Mouse (Mus musculus) forebrain, embryonic 12.5 days (tissue): ENCODE data around the gene Sox6. TPM values are rescaled to one million over a fixed set of nuclear protein-coding genes. Genes with fewer than 3 reads are reported as not detected.

Source experiments
- ATAC-seq: fragments of 200-750 bp; cut with Nextera tagmentation; 2 replicates; pipeline ENCODE4 v1.8.0; 2017; ENCODE audit warnings: moderate TSS enrichment; ENCODE audit not compliant: low FRiP score
- H3K27ac ChIP-seq: fragments of 300-500 bp; sonication (generic); 2 replicates; pipeline ENCODE4 v1.5.1; 2016; ENCODE audit warnings: mild to moderate bottlenecking
- H3K27me3 ChIP-seq: fragments of 300-500 bp; sonication (generic); 2 replicates; pipeline ENCODE4 v1.6.1; 2016; ENCODE audit warnings: mild to moderate bottlenecking
- H3K36me3 ChIP-seq: fragments of 300-500 bp; sonication (generic); replicated peaks from 2 replicates; pipeline ENCODE4 v1.6.1; 2016; ENCODE audit warnings: mild to moderate bottlenecking
- H3K4me1 ChIP-seq: fragments of 300-500 bp; sonication (generic); 2 replicates; pipeline ENCODE4 v1.6.1; 2016
- H3K4me2 ChIP-seq: fragments of 300-500 bp; sonication (generic); 2 replicates; pipeline ENCODE4 v1.6.1; 2016; ENCODE audit warnings: mild to moderate bottlenecking, moderate library complexity
- H3K4me3 ChIP-seq: fragments of 300-500 bp; sonication (generic); replicated peaks from 2 replicates; pipeline ENCODE4 v1.5.1; 2016; ENCODE audit warnings: mild to moderate bottlenecking
- H3K9ac ChIP-seq: fragments of 300-500 bp; sonication (generic); 2 replicates; pipeline ENCODE4 v1.6.1; 2016; ENCODE audit warnings: mild to moderate bottlenecking
- H3K9me3 ChIP-seq: fragments of 300-500 bp; sonication (generic); 2 replicates; pipeline ENCODE4 v1.6.1; 2016
- WGBS: fragments of 180-500 bp; shearing (Covaris S2); methylation state at CpG from one replicate; pipeline ENCODE4 v1.1.7; 2016; 5-methylcytosine and 5-hydroxymethylcytosine counted together
- polyA plus RNA-seq: library from polyadenylated mRNA; unstranded; fragments of >200 nt; fragmentation: Nextera tagmentation; extraction: Ambion mirVana; gene quantifications from 2 replicates; pipeline ENCODE4 v1.2.1, GENCODE M21; 2016

The Sox6 gene
- polyA plus RNA-seq, 1 experiment from 2014 or later, result 138 TPM

DNA sequence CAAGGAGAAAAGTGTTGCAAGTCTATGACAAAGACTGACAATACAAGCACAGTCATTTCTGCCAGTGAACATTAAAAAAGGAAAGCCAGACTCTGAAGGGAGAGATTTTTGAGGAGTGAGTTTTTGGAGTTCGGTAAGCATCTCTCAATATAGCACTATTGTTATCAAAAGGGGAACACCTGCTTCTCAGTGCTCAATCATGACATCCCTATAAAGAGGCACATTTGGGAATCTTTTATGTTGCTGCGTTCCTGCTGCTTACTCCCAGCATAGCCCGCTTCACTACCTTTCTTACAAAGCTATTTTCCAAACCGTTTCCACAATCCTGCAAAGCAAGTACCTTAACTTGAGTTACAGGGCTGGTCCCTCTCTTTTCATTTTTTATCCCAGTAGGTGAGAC is 488.9 kb downstream of the Sox6 start:
- H3K27ac ChIP-seq, result no peak overlapping the region
- no peak overlapping the region for H3K4me3 ChIP-seq
- no peak overlapping the region for H3K9ac ChIP-seq
- H3K9me3 ChIP-seq, result no peaks in the 10 kb centered on the region
- no peak overlapping the region for H3K4me2 ChIP-seq
- 85% methylated on average over 4 of the region's 4 CpGs for WGBS
- no peaks in the 10 kb centered on the region for H3K4me1 ChIP-seq
- no peaks in the 10 kb centered on the region for H3K27me3 ChIP-seq
- no peak for ATAC-seq
- 0 out of 2 replicates have a peak, but pooled peaks cover 2% of the 10 kb centered on the region for H3K36me3 ChIP-seq

DNA sequence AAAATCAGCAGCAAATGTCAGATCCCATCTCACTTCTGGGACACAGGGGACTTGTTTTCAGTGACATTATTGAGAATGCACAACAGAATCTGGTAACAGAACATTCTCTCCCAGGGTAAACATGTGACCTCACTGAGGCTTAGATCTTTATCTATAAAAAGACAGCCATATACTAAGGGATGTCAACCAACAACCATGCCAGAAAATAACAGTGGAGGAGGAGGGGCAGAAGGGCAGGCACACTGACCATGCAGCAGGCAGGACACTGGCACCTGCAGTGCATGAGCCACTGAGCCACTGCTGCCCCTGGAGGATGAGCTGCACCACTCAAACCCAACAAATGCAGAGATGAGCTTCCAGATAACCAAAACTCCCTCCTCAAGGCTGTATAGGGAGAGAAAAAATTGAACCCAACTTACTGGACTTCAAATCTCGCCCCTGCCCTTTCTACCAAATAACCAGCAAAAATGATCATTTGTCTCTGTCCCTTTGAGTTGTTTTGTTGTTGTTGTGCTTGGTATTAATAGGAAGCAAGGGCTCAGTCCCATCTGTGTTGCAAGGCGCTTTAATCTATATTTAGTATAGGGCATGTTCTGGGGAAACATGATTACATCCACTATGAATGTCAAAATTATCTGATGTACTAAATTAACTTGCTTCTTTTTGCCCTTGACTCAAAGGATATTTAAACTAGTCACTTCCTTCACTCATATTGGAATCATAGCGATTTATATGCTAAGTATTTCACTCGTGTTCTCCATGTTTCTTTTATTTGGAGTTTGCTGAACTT is 492.8 kb downstream of the Sox6 start:
- H3K4me2 ChIP-seq, result no peak overlapping the region
- no peak for ATAC-seq

DNA sequence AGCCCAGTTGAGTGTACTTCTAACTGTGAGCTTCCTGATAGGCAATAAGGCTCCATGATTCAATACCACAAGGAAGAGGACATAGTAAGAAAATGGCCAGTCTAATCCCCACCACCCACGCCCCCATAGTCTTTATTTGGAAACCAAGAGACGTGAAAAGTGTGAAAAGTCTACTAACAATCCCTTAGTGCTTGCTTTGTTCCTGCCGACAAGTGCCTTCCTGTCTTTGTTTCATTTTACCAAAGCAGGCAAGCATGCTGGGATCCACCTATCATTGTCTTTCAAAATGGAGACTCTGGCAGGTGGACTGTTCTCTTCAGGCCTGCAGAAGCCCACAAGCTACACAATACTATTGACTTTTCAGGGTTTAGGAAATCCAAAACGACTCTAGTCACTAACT is 495.0 kb downstream of the Sox6 start:
- Histone ChIP-seq H3K4me2 (no peak overlapping the region), H3K36me3 (peaks cover 24% of the 10 kb centered on the region), H3K4me1 (peaks cover 4% of the 10 kb centered on the region; the same call in 1 of the 2 replicates), H3K9ac (no peak overlapping the region), H3K4me3 (no peak overlapping the region), H3K9me3 (no peaks in the 10 kb centered on the region), H3K27me3 (no peaks in the 10 kb centered on the region), H3K27ac (no peak overlapping the region)
- ATAC-seq, result no peak
- 56% methylated on average over 4 of the region's 4 CpGs for WGBS

More for the DNA sequence above, 492.8 kb downstream of the Sox6 start:
- peaks cover 23% of the 10 kb centered on the region for H3K36me3 ChIP-seq
- H3K9ac ChIP-seq, result no peak overlapping the region
- whole genome bisulfite sequencing, result 94% methylated on average over 4 of the region's 4 CpGs
- no peaks in the 10 kb centered on the region for H3K9me3 ChIP-seq
- H3K4me3 ChIP-seq, result no peak overlapping the region
- H3K4me1 ChIP-seq, result peaks cover 4% of the 10 kb centered on the region; the same call in 1 of the 2 replicates
- H3K27me3 ChIP-seq, result no peaks in the 10 kb centered on the region
- H3K27ac ChIP-seq, result no peak overlapping the region

DNA sequence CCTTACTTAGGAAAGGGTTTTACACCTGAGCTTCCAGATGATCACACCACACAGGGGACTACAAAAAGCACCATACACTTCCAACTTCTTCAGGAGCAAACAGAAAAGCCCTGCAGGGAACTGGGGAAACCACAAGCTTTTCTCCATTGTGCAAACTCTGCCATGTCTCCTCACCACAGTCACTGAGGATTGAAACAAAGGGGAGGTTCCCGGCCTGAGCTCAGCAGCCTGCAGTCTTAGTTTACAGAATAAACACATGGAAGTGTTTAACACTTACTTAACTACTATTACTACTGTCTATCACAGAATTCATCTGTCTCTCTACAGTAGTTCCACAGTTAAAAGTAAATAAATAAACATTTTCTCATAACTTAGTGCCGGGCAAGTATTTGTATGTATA is 498.3 kb downstream of the Sox6 start:
- 46% methylated on average over 2 of the region's 2 CpGs for WGBS
- peaks cover 33% of the 10 kb centered on the region for H3K36me3 ChIP-seq
- no peak overlapping the region for H3K4me2 ChIP-seq
- H3K4me3 ChIP-seq, result no peak overlapping the region
- no peak overlapping the region for H3K9ac ChIP-seq
- H3K27me3 ChIP-seq, result no peaks in the 10 kb centered on the region
- no peak overlapping the region for H3K27ac ChIP-seq
- ATAC-seq, result no peak
- no peaks in the 10 kb centered on the region for H3K9me3 ChIP-seq
- peaks cover 11% of the 10 kb centered on the region for H3K4me1 ChIP-seq

DNA sequence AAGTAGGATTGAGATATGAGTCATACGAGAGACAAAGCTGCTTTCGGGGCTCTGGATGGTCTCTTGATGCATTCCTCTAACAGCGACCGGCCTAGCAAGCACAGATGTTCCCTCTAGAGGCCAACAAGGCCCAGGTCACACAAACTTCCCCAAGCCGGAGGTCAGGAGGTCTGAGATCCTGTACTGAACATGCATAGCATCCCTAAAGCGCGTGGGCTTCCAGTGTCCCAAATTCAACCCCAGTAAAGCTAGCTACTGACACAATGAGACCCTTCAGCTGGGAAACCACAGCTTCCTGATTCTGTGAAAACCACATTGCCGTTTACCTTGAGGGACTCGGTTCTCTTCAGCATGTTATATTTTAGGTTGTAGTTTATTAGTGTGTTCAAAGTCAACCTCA is 499.6 kb downstream of the Sox6 start:
- Histone ChIP-seq H3K27me3 (no peaks in the 10 kb centered on the region), H3K27ac (no peak overlapping the region), H3K36me3 (peaks cover 33% of the 10 kb centered on the region), H3K9me3 (no peaks in the 10 kb centered on the region), H3K4me2 (no peak overlapping the region), H3K4me3 (no peak overlapping the region), H3K9ac (no peak overlapping the region), H3K4me1 (peaks cover 11% of the 10 kb centered on the region)
- ATAC-seq, result no peak
- 85% methylated on average over 9 of the region's 9 CpGs for WGBS

DNA sequence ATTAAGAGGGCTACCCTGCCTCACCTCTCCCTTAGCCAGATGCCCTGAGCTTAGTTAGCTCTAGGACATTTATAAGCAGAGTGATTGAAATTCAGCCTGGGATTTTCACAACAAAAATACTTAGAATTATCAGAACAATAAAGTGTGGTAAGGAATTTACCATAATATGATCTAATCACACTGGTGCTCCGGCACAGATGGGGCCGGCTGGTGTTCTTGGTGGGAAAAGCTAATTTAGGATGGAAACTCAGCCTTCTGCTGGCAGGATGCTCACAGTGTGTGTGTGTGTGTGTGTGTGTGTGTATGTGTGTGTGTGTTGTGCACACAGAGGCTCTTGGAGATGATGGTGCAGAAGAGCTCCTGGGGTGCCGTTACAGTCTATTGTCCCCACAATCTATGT is 501.0 kb downstream of the Sox6 start:
- peaks cover 23% of the 10 kb centered on the region for H3K36me3 ChIP-seq
- H3K4me3 ChIP-seq, result no peak overlapping the region
- no peak overlapping the region for H3K4me2 ChIP-seq
- peaks cover 11% of the 10 kb centered on the region for H3K4me1 ChIP-seq
- no peak overlapping the region for H3K27ac ChIP-seq
- no peaks in the 10 kb centered on the region for H3K27me3 ChIP-seq
- H3K9me3 ChIP-seq, result no peaks in the 10 kb centered on the region
- 71% methylated on average over 3 of the region's 3 CpGs for WGBS
- ATAC-seq, result no peak
- H3K9ac ChIP-seq, result no peak overlapping the region

DNA sequence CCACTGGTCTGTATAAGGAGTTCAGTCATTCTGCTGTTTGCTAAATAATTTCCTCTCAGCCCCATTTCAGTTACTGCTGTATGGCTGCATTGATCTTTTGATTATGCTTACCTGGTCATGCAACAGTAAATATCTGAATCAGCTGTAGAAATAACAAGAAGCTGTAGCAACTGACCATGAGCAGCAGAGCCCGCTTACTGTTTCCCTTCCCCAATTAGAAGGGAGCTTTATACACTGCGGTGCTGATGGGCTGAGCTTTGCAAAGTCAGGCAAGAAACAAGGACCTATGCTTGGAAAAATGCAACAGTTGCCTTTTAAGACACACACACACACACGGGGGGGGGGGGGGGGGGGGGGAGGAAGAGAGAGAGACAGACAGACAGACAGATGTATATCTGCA is 502.1 kb downstream of the Sox6 start:
- no peak overlapping the region for H3K4me3 ChIP-seq
- no peak for ATAC-seq
- 67% methylated on average over 3 of the region's 3 CpGs for WGBS

DNA sequence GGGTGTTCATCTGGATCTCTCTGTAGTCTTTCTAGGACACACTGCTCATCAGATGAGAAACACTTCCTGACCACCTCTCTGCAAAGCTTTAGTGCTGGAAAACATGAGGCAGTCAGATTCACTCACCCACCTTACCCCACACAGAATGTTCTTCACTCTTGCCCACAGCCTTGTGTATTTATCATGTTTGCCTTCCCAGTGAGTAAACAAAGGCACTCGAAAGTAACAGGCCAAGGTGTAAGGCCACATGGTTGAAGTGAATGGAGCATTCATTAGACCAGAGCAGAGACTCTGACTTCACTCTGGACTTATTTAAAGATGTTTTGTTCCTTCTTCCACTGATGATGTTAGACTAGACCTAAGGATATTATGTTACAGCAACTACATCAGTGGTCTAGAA is 506.7 kb downstream of the Sox6 start:
- Histone ChIP-seq H3K4me2 (no peak overlapping the region), H3K4me3 (no peak overlapping the region), H3K27me3 (peaks cover 7% of the 10 kb centered on the region; the same call in 1 of the 2 replicates), H3K9ac (no peak overlapping the region), H3K36me3 (no peaks in the 10 kb centered on the region; the same call in 1 of the 2 replicates), H3K27ac (no peak overlapping the region), H3K4me1 (peaks cover 7% of the 10 kb centered on the region; the same call in 1 of the 2 replicates), H3K9me3 (no peaks in the 10 kb centered on the region)
- WGBS, result 71% methylated on average over 1 of the region's 1 CpGs
- no peak for ATAC-seq

More for the DNA sequence above, 502.1 kb downstream of the Sox6 start:
- no peaks in the 10 kb centered on the region for H3K27me3 ChIP-seq
- peaks cover 7% of the 10 kb centered on the region; the same call in 1 of the 2 replicates for H3K4me1 ChIP-seq
- H3K9me3 ChIP-seq, result no peaks in the 10 kb centered on the region
- no peak overlapping the region for H3K9ac ChIP-seq
- peaks cover 18% of the 10 kb centered on the region for H3K36me3 ChIP-seq
- H3K4me2 ChIP-seq, result no peak overlapping the region
- no peak overlapping the region for H3K27ac ChIP-seq

DNA sequence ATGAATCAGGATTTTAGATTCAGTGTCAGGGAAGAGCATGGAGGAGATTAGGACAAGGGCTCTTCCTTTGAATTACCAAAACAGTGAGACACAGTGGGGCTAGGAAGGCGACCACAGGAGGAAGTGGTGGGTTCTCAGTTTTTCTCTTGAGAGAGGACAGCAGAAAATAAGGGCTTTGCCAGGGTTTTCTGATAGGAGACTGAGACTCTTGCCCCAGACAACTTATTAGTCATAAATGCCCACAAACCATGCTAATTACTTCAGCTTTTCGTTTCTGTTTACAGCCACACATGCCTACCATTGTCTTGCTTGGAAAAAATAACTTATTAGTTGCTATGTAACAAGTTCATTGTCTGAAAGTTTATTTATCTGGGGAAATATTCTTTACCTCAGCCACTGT is 507.4 kb downstream of the Sox6 start:
- Histone ChIP-seq H3K9me3 (no peaks in the 10 kb centered on the region), H3K27me3 (peaks cover 7% of the 10 kb centered on the region; the same call in 1 of the 2 replicates), H3K9ac (no peak overlapping the region), H3K4me2 (no peak overlapping the region), H3K27ac (no peak overlapping the region), H3K4me1 (peaks cover 8% of the 10 kb centered on the region; the same call in 1 of the 2 replicates), H3K36me3 (no peaks in the 10 kb centered on the region; the same call in 1 of the 2 replicates), H3K4me3 (no peak overlapping the region)
- ATAC-seq, result no peak
- 66% methylated on average over 2 of the region's 2 CpGs for WGBS

DNA sequence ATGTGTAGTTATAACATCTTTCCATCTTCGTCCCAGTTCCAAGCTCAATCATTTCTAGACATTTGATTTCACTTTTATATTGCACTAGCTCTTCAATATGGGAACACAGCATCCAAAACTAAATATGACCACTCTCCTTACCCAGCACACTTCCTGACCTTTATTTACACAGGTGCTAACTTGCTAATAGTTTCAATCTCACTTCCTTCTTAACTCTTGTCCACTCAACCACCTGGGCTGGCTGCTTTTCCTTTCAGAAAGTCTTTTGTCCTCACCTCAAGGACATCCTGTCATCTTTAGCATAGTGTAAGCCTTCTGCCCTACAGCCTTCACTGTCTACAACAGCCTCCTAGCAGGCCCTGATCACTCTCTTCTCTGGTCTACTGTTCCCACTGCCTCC is 520.9 kb downstream of the Sox6 start:
- H3K9me3 ChIP-seq, result no peaks in the 10 kb centered on the region

DNA sequence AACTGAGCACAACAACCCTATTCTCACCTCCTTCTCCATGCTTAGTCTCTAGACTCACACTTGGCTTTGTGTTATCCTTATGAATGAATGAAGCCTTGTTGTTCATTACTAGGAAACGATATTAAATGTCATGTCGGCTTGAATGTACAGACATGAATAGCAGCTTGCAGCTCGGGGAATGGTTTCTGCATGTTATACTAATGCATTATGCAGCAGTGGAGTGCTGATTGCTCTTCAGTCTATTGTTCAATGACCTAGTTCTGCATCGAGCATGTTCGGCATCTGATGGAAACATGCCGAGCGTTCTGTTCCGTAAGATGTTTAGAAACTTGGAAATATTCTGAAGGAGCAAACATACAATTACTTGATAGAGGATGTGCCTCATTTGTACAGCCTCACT is 524.9 kb downstream of the Sox6 start:
- H3K4me2 ChIP-seq, result peak overlapping the region; percentile 10; the same call in 1 of the 2 replicates
- no peak overlapping the region for H3K9ac ChIP-seq
- no peak overlapping the region for H3K27ac ChIP-seq
- ATAC-seq, result no peak
- peaks cover 19% of the 10 kb centered on the region for H3K4me1 ChIP-seq
- H3K36me3 ChIP-seq, result 0 out of 2 replicates have a peak, but pooled peaks cover 2% of the 10 kb centered on the region
- no peaks in the 10 kb centered on the region for H3K9me3 ChIP-seq
- H3K27me3 ChIP-seq, result no peaks in the 10 kb centered on the region
- H3K4me3 ChIP-seq, result no peak overlapping the region
- 42% methylated on average over 8 of the region's 8 CpGs for WGBS

More for the DNA sequence above, 520.9 kb downstream of the Sox6 start:
- Histone ChIP-seq H3K4me1 (peaks cover 12% of the 10 kb centered on the region), H3K4me2 (no peak overlapping the region), H3K27me3 (no peaks in the 10 kb centered on the region), H3K9ac (no peak overlapping the region), H3K36me3 (no peaks in the 10 kb centered on the region), H3K4me3 (no peak overlapping the region), H3K27ac (no peak overlapping the region)
- 100% methylated on average over 1 of the region's 1 CpGs for WGBS
- ATAC-seq, result no peak

DNA sequence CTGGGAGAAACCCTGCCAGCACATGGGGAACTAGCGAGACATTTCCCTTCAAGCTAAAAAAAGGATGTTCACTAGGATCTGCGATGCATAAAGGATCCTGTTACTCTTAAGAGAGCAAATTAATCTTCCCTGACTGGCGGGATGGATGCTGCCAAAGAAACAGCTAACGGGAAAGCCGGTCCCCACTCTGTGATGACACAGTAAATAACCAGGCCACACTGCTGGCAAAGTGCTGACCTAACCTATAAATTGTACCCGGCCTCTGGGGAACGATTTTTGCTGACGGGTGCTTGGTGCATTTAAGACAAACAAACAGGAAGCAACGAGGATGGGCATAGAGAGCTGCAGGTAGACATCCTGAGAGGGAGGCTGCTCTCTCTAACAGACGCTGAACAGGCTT is 526.8 kb downstream of the Sox6 start:
- H3K9ac ChIP-seq, result no peak overlapping the region
- no peaks in the 10 kb centered on the region for H3K27me3 ChIP-seq
- no peak overlapping the region for H3K4me3 ChIP-seq
- 71% methylated on average over 10 of the region's 10 CpGs for WGBS
- no peak overlapping the region for H3K27ac ChIP-seq
- 0 out of 2 replicates have a peak, but pooled peaks cover 2% of the 10 kb centered on the region for H3K36me3 ChIP-seq
- peaks cover 22% of the 10 kb centered on the region for H3K4me1 ChIP-seq
- ATAC-seq, result no peak
- H3K9me3 ChIP-seq, result no peaks in the 10 kb centered on the region
- H3K4me2 ChIP-seq, result no peak overlapping the region

DNA sequence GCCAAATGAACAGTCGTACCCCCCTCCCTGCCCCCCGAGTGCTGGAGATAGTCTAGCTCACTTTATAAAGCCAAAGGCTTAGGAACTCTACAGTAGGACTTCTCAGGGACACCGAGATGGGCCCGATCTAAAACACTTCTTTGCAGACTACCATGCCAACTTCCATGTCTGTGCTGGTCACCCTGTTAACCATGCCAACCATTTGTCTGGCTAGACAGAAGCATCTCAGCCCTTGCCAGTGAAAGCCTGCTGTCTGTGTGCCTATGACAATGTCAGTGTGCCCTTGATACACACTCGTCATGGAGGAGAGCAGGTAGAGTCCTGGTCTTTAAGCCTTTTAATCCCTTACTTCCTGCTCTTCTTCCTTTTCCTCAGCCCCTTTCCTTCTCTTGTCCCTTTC is 527.5 kb downstream of the Sox6 start:
- ATAC-seq, result no peak
- H3K4me1 ChIP-seq, result peaks cover 22% of the 10 kb centered on the region
- WGBS, result 85% methylated on average over 5 of the region's 5 CpGs

More for the DNA sequence above, 527.5 kb downstream of the Sox6 start:
- Histone ChIP-seq H3K36me3 (0 out of 2 replicates have a peak, but pooled peaks cover 2% of the 10 kb centered on the region), H3K27me3 (0 out of 2 replicates have a peak, but pooled peaks cover 2% of the 10 kb centered on the region), H3K4me2 (no peak overlapping the region), H3K27ac (no peak overlapping the region), H3K9me3 (no peaks in the 10 kb centered on the region), H3K9ac (no peak overlapping the region), H3K4me3 (no peak overlapping the region)
